Mouse (Mus musculus) hindbrain, embryonic 10.5 days (tissue): Measurements from ENCODE around the gene Xpo6. TPM values are rescaled to one million over a fixed set of nuclear protein-coding genes. Genes with fewer than 3 reads are reported as not detected.

Source experiments
- DNase-seq: peaks from one replicate; pipeline ENCODE4 v3.0.0-alpha.2; 2017; ENCODE audit warnings: low spot score
- H3K27ac ChIP-seq: fragments of 300-500 bp; sonication (generic); 2 replicates; pipeline ENCODE4 v1.5.1; 2016; ENCODE audit warnings: mild to moderate bottlenecking, moderate library complexity
- H3K27me3 ChIP-seq: fragments of 300-500 bp; sonication (generic); 2 replicates; pipeline ENCODE4 v1.6.1; 2016; ENCODE audit warnings: mild to moderate bottlenecking; ENCODE audit not compliant: poor library complexity, insufficient read depth, severe bottlenecking
- H3K36me3 ChIP-seq: fragments of 300-500 bp; sonication (generic); 2 replicates; pipeline ENCODE4 v1.6.1; 2016; ENCODE audit warnings: mild to moderate bottlenecking, moderate library complexity
- H3K4me1 ChIP-seq: fragments of 300-500 bp; sonication (generic); replicated peaks from 2 replicates; pipeline ENCODE4 v1.6.1; 2016; ENCODE audit warnings: mild to moderate bottlenecking
- H3K4me3 ChIP-seq: fragments of 300-500 bp; sonication (generic); 2 replicates; pipeline ENCODE4 v1.5.1; 2016; ENCODE audit warnings: mild to moderate bottlenecking, moderate library complexity
- H3K9me3 ChIP-seq: fragments of 300-500 bp; sonication (generic); 2 replicates; pipeline ENCODE4 v1.6.1; 2016; ENCODE audit warnings: mild to moderate bottlenecking, moderate library complexity
- WGBS: fragments of 180-500 bp; shearing (Covaris S2); methylation state at CpG from one replicate; pipeline ENCODE4 v1.1.7; 2016; 5-methylcytosine and 5-hydroxymethylcytosine counted together
- polyA plus RNA-seq: library from polyadenylated mRNA; unstranded; fragments of >200 nt; fragmentation: Nextera tagmentation; extraction: Ambion mirVana; gene quantifications from 2 replicates; pipeline ENCODE4 v1.2.1, GENCODE M21; 2016

The Xpo6 gene
- polyA plus RNA-seq, 1 experiment from 2014 or later = 60.9 TPM

- 26% methylated on average over 9 of the region's 9 CpGs for WGBS
- Histone ChIP-seq H3K4me3 (no peak overlapping the region), H3K36me3 (no peaks in the 10 kb centered on the region), H3K9me3 (no peaks in the 10 kb centered on the region), H3K4me1 (peaks cover 66% of the 10 kb centered on the region), H3K27me3 (peaks cover 88% of the 10 kb centered on the region), H3K27ac (no peak overlapping the region)
- DNase-seq = no peak
Measured at GRCm38 (mm10) chr7:126083341-126083979, 116.8 kb downstream of the Xpo6 start.

- Histone ChIP-seq H3K4me3 (peak within 1 kb of the TSS; percentile 66), H3K9me3 (no peaks in the 10 kb centered on the region), H3K27ac (peak within 1 kb of the TSS; percentile 76), H3K27me3 (peaks cover 93% of the 10 kb centered on the region), H3K4me1 (peaks cover 62% of the 10 kb centered on the region), H3K36me3 (no peaks in the 10 kb centered on the region)
- WGBS = 2% methylated on average over 49 of the region's 49 CpGs
- DNase-seq = peak; percentile 32
Measured at GRCm38 (mm10) chr7:126082286-126082741, 118.0 kb downstream of the Xpo6 start, which contains the start of gene Gsg1l. Gene Gsg1l (minus strand): TSS chr7:126082411.

GRCm38 (mm10) chr7:126081727-126082285 lies 118.5 kb downstream of the Xpo6 start:
- Histone ChIP-seq H3K27ac (peak overlapping the region; percentile 76), H3K9me3 (no peaks in the 10 kb centered on the region), H3K27me3 (peaks cover 90% of the 10 kb centered on the region), H3K4me3 (peak overlapping the region; percentile 66), H3K4me1 (peaks cover 57% of the 10 kb centered on the region), H3K36me3 (no peaks in the 10 kb centered on the region)
- WGBS = 1% methylated on average over 80 of the region's 80 CpGs
- peak; percentile 14 for DNase-seq

- WGBS = 17% methylated on average over 16 of the region's 16 CpGs
- Histone ChIP-seq H3K27me3 (peaks cover 83% of the 10 kb centered on the region), H3K36me3 (no peaks in the 10 kb centered on the region), H3K4me3 (peak overlapping the region; percentile 66), H3K27ac (peak overlapping the region; percentile 76), H3K4me1 (peaks cover 50% of the 10 kb centered on the region), H3K9me3 (no peaks in the 10 kb centered on the region)
- DNase-seq = peak; percentile 23
Measured at GRCm38 (mm10) chr7:126080949-126081654, 119.2 kb downstream of the Xpo6 start.

GRCm38 (mm10) chr7:126076935-126077334 lies 123.4 kb downstream of the Xpo6 start:
- Histone ChIP-seq H3K9me3 (no peaks in the 10 kb centered on the region), H3K36me3 (no peaks in the 10 kb centered on the region), H3K27me3 (peaks cover 45% of the 10 kb centered on the region), H3K4me1 (peaks cover 25% of the 10 kb centered on the region), H3K4me3 (no peak overlapping the region), H3K27ac (no peak overlapping the region)
- no peak for DNase-seq
- WGBS = 89% methylated on average over 1 of the region's 1 CpGs

- no peak overlapping the region for H3K4me3 ChIP-seq
- no peak for DNase-seq
- H3K27me3 ChIP-seq = peaks cover 26% of the 10 kb centered on the region
- WGBS = 81% methylated on average over 9 of the region's 9 CpGs
- 0 out of 2 replicates have a peak overlapping the region, but pooled peaks have one; percentile 35 for H3K27ac ChIP-seq
- no peaks in the 10 kb centered on the region for H3K9me3 ChIP-seq
- no peaks in the 10 kb centered on the region for H3K36me3 ChIP-seq
- H3K4me1 ChIP-seq = 0 out of 2 replicates have a peak, but pooled peaks cover 11% of the 10 kb centered on the region
Measured at GRCm38 (mm10) chr7:126075058-126075457, 125.2 kb downstream of the Xpo6 start.

GRCm38 (mm10) chr7:126070321-126070720 lies 130.0 kb downstream of the Xpo6 start:
- Histone ChIP-seq H3K4me3 (no peak overlapping the region), H3K27me3 (no peaks in the 10 kb centered on the region), H3K27ac (no peak overlapping the region), H3K4me1 (0 out of 2 replicates have a peak, but pooled peaks cover 7% of the 10 kb centered on the region), H3K9me3 (no peaks in the 10 kb centered on the region), H3K36me3 (no peaks in the 10 kb centered on the region)
- 95% methylated on average over 4 of the region's 4 CpGs for WGBS
- DNase-seq = no peak

- no peak for DNase-seq
- Histone ChIP-seq H3K9me3 (peaks cover 5% of the 10 kb centered on the region), H3K4me1 (peaks cover 13% of the 10 kb centered on the region), H3K27ac (no peak overlapping the region), H3K27me3 (no peaks in the 10 kb centered on the region; the same call in 1 of the 2 replicates), H3K36me3 (no peaks in the 10 kb centered on the region), H3K4me3 (no peak overlapping the region)
- 68% methylated on average over 14 of the region's 14 CpGs for WGBS
Measured at GRCm38 (mm10) chr7:126066777-126067176, 133.5 kb downstream of the Xpo6 start.

- Histone ChIP-seq H3K4me3 (no peak overlapping the region), H3K9me3 (peaks cover 5% of the 10 kb centered on the region), H3K36me3 (no peaks in the 10 kb centered on the region), H3K27ac (no peak overlapping the region), H3K4me1 (peaks cover 17% of the 10 kb centered on the region), H3K27me3 (peaks cover 12% of the 10 kb centered on the region)
- 78% methylated on average over 5 of the region's 5 CpGs for WGBS
- DNase-seq = no peak
Measured at GRCm38 (mm10) chr7:126065243-126065876, 134.9 kb downstream of the Xpo6 start.

- no peak for DNase-seq
- peaks cover 35% of the 10 kb centered on the region for H3K4me1 ChIP-seq
- no peaks in the 10 kb centered on the region for H3K36me3 ChIP-seq
- no peak overlapping the region for H3K27ac ChIP-seq
- H3K9me3 ChIP-seq = peaks cover 5% of the 10 kb centered on the region
- H3K27me3 ChIP-seq = peaks cover 17% of the 10 kb centered on the region
- WGBS = 44% methylated on average over 4 of the region's 4 CpGs
- H3K4me3 ChIP-seq = no peak overlapping the region
Measured at GRCm38 (mm10) chr7:126062228-126062627, 138.1 kb downstream of the Xpo6 start.

- no peak for DNase-seq
- H3K36me3 ChIP-seq = no peaks in the 10 kb centered on the region
- no peak overlapping the region for H3K4me3 ChIP-seq
- H3K27ac ChIP-seq = no peak overlapping the region
- H3K27me3 ChIP-seq = peaks cover 21% of the 10 kb centered on the region
- no peaks in the 10 kb centered on the region for H3K9me3 ChIP-seq
- H3K4me1 ChIP-seq = peaks cover 58% of the 10 kb centered on the region
- WGBS = 56% methylated on average over 7 of the region's 7 CpGs
Measured at GRCm38 (mm10) chr7:126058918-126059317, 141.4 kb downstream of the Xpo6 start.

GRCm38 (mm10) chr7:126057332-126057914 lies 142.9 kb downstream of the Xpo6 start:
- Histone ChIP-seq H3K4me3 (no peak overlapping the region), H3K9me3 (no peaks in the 10 kb centered on the region), H3K4me1 (peaks cover 68% of the 10 kb centered on the region), H3K36me3 (no peaks in the 10 kb centered on the region), H3K27me3 (peaks cover 25% of the 10 kb centered on the region), H3K27ac (no peak overlapping the region)
- no peak for DNase-seq
- 73% methylated on average over 10 of the region's 10 CpGs for WGBS
